Mouse (Mus musculus) kidney, embryonic 15.5 days (tissue): ENCODE measurements around the gene Epc2. TPM values are rescaled to one million over a fixed set of nuclear protein-coding genes. Genes with fewer than 3 reads are reported as not detected.

Experiments
- ATAC-seq: fragments of 200-750 bp; cut with Nextera tagmentation; replicated peaks from 2 replicates; pipeline ENCODE4 v1.8.0; 2017; ENCODE audit warnings: moderate TSS enrichment; ENCODE audit not compliant: low FRiP score
- H3K27ac ChIP-seq: fragments of 300-500 bp; sonication (generic); 2 replicates; pipeline ENCODE4 v1.5.1; 2015; ENCODE audit warnings: mild to moderate bottlenecking, inconsistent platforms
- H3K27me3 ChIP-seq: fragments of 300-500 bp; sonication (generic); 2 replicates; pipeline ENCODE4 v1.6.1; 2015; ENCODE audit warnings: inconsistent platforms
- H3K36me3 ChIP-seq: fragments of 300-500 bp; sonication (generic); 2 replicates; pipeline ENCODE4 v1.6.1; 2015; ENCODE audit warnings: inconsistent platforms
- H3K4me1 ChIP-seq: fragments of 300-500 bp; sonication (generic); 2 replicates; pipeline ENCODE4 v1.6.1; 2015; ENCODE audit warnings: inconsistent platforms
- H3K4me2 ChIP-seq: fragments of 300-500 bp; sonication (generic); 2 replicates; pipeline ENCODE4 v1.6.1; 2015; ENCODE audit warnings: moderate library complexity, mild to moderate bottlenecking, inconsistent platforms
- H3K4me3 ChIP-seq: fragments of 300-500 bp; sonication (generic); replicated peaks from 2 replicates; pipeline ENCODE4 v1.5.1; 2015; ENCODE audit warnings: mild to moderate bottlenecking, inconsistent platforms
- H3K9ac ChIP-seq: fragments of 300-500 bp; sonication (generic); 2 replicates; pipeline ENCODE4 v1.6.1; 2015; ENCODE audit warnings: mild to moderate bottlenecking, inconsistent platforms
- H3K9me3 ChIP-seq: fragments of 300-500 bp; sonication (generic); replicated peaks from 2 replicates; pipeline ENCODE4 v1.6.1; 2016; ENCODE audit warnings: inconsistent platforms
- WGBS: fragments of 180-500 bp; shearing (Covaris S2); methylation state at CpG from one replicate; pipeline ENCODE4 v1.1.7; 2015; ENCODE audit warnings: mixed read lengths; 5-methylcytosine and 5-hydroxymethylcytosine counted together
- polyA plus RNA-seq: library from polyadenylated mRNA; unstranded; fragments of >200 nt; fragmentation: Nextera tagmentation; extraction: Ambion mirVana; gene quantifications from 2 replicates; pipeline ENCODE4 v1.2.1, GENCODE M21; 2015

Gene Epc2
- 6.8 and 7.9 TPM in 2 replicates for polyA plus RNA-seq

DNA sequence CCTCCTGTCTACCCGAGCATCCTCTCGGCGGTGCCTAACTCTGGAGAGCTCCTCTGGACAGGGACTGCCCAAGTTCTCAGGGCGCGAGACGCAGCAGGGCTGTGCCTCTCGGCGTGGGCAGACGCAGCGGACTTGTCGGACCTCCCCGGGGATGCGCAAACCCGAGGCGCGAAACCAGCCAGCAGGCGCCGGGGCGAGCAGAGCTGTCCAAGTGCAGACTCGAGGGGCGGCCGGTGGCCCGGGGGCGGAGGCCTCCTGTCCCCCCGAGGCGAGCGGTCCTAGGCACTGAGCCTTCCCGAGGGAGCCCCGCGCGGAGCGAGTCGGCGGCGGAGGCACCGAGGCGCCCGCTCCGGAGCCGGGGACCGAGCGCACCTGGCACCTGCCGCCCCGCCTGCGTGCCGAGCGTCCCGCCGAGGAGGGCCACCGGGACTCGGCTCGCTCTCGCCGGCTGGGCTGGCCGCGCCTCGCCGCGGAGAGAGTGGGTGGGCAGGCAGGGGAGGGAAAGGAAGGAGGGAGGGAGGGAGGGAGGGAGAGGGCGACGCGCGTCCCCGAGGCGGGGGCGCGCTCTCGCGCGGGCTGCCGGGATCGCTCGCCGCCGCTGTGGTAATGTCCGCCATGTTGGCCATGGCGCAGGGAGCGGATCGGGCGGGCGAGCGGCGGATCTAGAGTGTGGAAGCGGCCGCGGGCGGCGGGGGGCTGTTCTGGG, at the start of gene Epc2:
TSS of gene Epc2 (plus strand) at position 556 of the 706 bp plus-strand sequence.
- peaks cover 21% of the 10 kb centered on the region for H3K4me1 ChIP-seq
- peak within 1 kb of the TSS; percentile 89 for H3K4me3 ChIP-seq
- peak; percentile 89 for ATAC-seq
- H3K9ac ChIP-seq, result peak within 1 kb of the TSS; percentile 89
- under 1% methylated on average over 74 of the region's 88 CpGs for WGBS
- H3K27ac ChIP-seq, result peak within 1 kb of the TSS; percentile 99
- H3K4me2 ChIP-seq, result peak within 1 kb of the TSS; percentile 85
- H3K36me3 ChIP-seq, result no peaks in the 10 kb centered on the region
- peaks cover 5% of the 10 kb centered on the region; the same call in 1 of the 2 replicates for H3K27me3 ChIP-seq
- H3K9me3 ChIP-seq, result no peaks in the 10 kb centered on the region

GRCm38 (mm10) chr2:49405954-49406353, 45.3 kb upstream of the Epc2 start:
- no peaks in the 10 kb centered on the region for H3K4me1 ChIP-seq
- no peak overlapping the region for H3K4me3 ChIP-seq
- no peak overlapping the region for H3K4me2 ChIP-seq
- no peak for ATAC-seq
- H3K36me3 ChIP-seq, result no peaks in the 10 kb centered on the region
- WGBS, result 56% methylated on average over 2 of the region's 2 CpGs
- H3K27me3 ChIP-seq, result no peaks in the 10 kb centered on the region
- no peak overlapping the region for H3K9ac ChIP-seq
- H3K9me3 ChIP-seq, result no peaks in the 10 kb centered on the region
- no peak overlapping the region for H3K27ac ChIP-seq

- no peak overlapping the region for H3K27ac ChIP-seq
- ATAC-seq, result no peak
- no peaks in the 10 kb centered on the region for H3K27me3 ChIP-seq
- H3K4me1 ChIP-seq, result no peaks in the 10 kb centered on the region
- H3K4me2 ChIP-seq, result no peak overlapping the region
- H3K36me3 ChIP-seq, result no peaks in the 10 kb centered on the region
- H3K9me3 ChIP-seq, result no peaks in the 10 kb centered on the region
- WGBS, result 85% methylated on average over 5 of the region's 5 CpGs
- no peak overlapping the region for H3K4me3 ChIP-seq
- H3K9ac ChIP-seq, result no peak overlapping the region
Measured at GRCm38 (mm10) chr2:49411685-49412084, 39.6 kb upstream of the Epc2 start.

GRCm38 (mm10) chr2:49412576-49412975, 38.7 kb upstream of the Epc2 start:
- ATAC-seq, result no peak
- no peaks in the 10 kb centered on the region for H3K4me1 ChIP-seq
- H3K27ac ChIP-seq, result no peak overlapping the region
- H3K4me2 ChIP-seq, result no peak overlapping the region
- 77% methylated on average over 6 of the region's 6 CpGs for WGBS
- H3K36me3 ChIP-seq, result no peaks in the 10 kb centered on the region
- no peaks in the 10 kb centered on the region for H3K27me3 ChIP-seq
- H3K9ac ChIP-seq, result no peak overlapping the region
- no peaks in the 10 kb centered on the region for H3K9me3 ChIP-seq
- H3K4me3 ChIP-seq, result no peak overlapping the region

- no peaks in the 10 kb centered on the region for H3K27me3 ChIP-seq
- no peaks in the 10 kb centered on the region for H3K36me3 ChIP-seq
- H3K9ac ChIP-seq, result no peak overlapping the region
- 62% methylated on average over 3 of the region's 3 CpGs for WGBS
- no peaks in the 10 kb centered on the region for H3K4me1 ChIP-seq
- H3K9me3 ChIP-seq, result no peaks in the 10 kb centered on the region
- H3K4me3 ChIP-seq, result no peak overlapping the region
- H3K27ac ChIP-seq, result no peak overlapping the region
- no peak overlapping the region for H3K4me2 ChIP-seq
- no peak for ATAC-seq
Measured at GRCm38 (mm10) chr2:49415868-49416267, 35.4 kb upstream of the Epc2 start.

DNA sequence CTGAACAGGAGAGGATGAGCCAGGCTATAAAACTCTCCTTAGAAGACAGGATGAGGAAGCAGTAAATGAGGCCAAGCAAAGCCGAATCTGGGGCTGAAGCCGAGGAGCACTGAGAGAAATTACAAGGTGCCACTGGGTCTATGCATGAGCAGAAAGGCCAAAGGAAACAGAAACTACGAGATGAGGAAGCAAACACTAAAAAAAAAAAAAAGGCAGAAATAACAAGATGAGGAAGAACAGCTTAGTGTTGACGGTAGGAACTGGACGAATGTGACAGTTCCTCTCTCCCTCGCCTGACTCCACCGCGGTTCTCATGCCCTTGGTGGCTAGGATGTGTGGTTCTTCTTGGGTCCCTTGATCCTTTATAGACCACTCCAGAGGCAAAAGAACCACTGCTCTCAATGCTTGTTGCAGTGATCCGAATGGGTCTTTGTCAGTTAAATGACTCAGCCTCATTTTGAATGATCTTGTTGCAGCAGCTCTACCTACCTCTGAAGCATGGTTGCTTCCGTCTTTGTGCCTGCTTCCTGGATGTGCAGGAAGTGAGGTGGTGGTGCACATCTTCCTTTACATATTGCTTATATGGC, 34.2 kb upstream of the Epc2 start:
- Histone ChIP-seq H3K4me3 (no peak overlapping the region), H3K27me3 (no peaks in the 10 kb centered on the region), H3K9ac (no peak overlapping the region), H3K4me2 (no peak overlapping the region), H3K9me3 (no peaks in the 10 kb centered on the region), H3K27ac (no peak overlapping the region), H3K4me1 (no peaks in the 10 kb centered on the region), H3K36me3 (no peaks in the 10 kb centered on the region)
- 48% methylated on average over 10 of the region's 10 CpGs for WGBS
- ATAC-seq, result no peak

DNA sequence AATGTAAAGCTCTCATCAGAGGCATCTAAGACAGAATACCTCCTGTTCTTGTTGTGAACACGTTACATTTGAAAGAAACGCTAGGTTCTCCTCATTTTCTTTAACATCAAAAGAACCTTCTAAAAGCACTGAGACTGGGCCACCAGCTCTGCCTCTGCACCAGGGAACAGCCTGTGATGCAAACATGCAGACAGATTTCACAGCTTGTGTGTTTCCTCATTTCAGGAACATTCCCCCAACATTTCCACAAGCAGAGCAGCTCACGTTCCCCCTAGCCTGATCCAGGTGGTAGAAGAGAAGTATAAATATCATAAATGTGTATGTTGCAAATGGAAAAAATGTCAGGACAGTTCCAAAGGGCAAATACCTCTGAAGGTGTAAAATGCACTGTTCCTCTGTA, 30.9 kb upstream of the Epc2 start:
- H3K27ac ChIP-seq, result no peak overlapping the region
- no peaks in the 10 kb centered on the region for H3K9me3 ChIP-seq
- H3K9ac ChIP-seq, result no peak overlapping the region
- no peak for ATAC-seq
- no peak overlapping the region for H3K4me2 ChIP-seq
- H3K4me1 ChIP-seq, result no peaks in the 10 kb centered on the region
- H3K36me3 ChIP-seq, result no peaks in the 10 kb centered on the region
- no peak overlapping the region for H3K4me3 ChIP-seq
- WGBS, result 87% methylated on average over 3 of the region's 3 CpGs
- H3K27me3 ChIP-seq, result no peaks in the 10 kb centered on the region

- Histone ChIP-seq H3K36me3 (no peaks in the 10 kb centered on the region), H3K4me1 (no peaks in the 10 kb centered on the region), H3K4me3 (no peak overlapping the region), H3K4me2 (no peak overlapping the region), H3K9ac (no peak overlapping the region), H3K9me3 (no peaks in the 10 kb centered on the region), H3K27ac (no peak overlapping the region), H3K27me3 (no peaks in the 10 kb centered on the region)
- WGBS, result 51% methylated on average over 2 of the region's 2 CpGs
- ATAC-seq, result no peak
Measured at GRCm38 (mm10) chr2:49423857-49424256, 27.4 kb upstream of the Epc2 start.

DNA sequence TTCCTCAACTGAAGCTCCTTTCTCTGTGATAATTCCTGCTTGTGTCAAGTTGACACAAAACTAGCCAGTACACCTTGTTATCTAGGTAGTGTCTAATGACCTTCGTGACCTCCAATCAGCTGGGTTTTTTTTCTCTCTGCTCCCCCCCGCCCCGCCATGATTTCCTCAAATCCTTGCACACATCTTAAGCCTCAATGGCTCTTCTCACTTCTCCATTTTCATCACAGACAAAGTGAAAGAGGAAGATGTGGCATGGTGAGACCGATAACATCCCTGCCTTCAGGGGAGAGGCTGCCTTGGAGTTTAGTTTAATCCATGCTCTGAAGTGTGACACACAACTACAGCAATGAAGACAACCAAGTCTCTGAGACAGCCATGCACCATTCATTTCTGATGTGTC, 26.5 kb upstream of the Epc2 start:
- Histone ChIP-seq H3K9ac (no peak overlapping the region), H3K27ac (no peak overlapping the region), H3K9me3 (no peaks in the 10 kb centered on the region), H3K27me3 (no peaks in the 10 kb centered on the region), H3K4me2 (no peak overlapping the region), H3K4me3 (no peak overlapping the region), H3K4me1 (no peaks in the 10 kb centered on the region), H3K36me3 (no peaks in the 10 kb centered on the region)
- no peak for ATAC-seq
- 87% methylated on average over 4 of the region's 4 CpGs for WGBS

GRCm38 (mm10) chr2:49426175-49426574, 25.1 kb upstream of the Epc2 start:
- Histone ChIP-seq H3K4me3 (no peak overlapping the region), H3K27me3 (no peaks in the 10 kb centered on the region), H3K4me2 (no peak overlapping the region), H3K36me3 (no peaks in the 10 kb centered on the region), H3K4me1 (no peaks in the 10 kb centered on the region), H3K27ac (no peak overlapping the region), H3K9me3 (no peaks in the 10 kb centered on the region), H3K9ac (no peak overlapping the region)
- ATAC-seq, result 0 out of 2 replicates have a peak, but pooled peaks have one; percentile 58
- 46% methylated on average over 10 of the region's 10 CpGs for WGBS

DNA sequence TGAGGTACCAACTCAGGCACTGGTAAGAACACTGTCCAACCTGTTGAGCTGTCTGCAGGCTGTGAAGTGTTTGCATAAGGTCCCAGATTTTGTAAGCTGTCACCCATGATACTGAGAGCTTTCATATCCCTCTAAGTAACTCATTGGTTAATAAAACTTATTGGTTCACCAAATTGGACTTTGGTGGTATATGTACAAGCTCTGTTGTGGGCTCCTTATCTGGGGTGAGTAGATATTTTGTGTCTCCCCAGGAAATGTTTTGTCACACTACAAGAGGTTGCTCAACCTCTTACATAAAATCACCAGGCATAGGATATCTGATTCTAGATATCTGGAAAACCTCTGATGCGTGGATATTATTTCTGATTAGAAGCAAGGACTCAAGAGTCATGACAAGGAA, 20.3 kb upstream of the Epc2 start:
- ATAC-seq, result no peak
- Histone ChIP-seq H3K9me3 (no peaks in the 10 kb centered on the region), H3K4me1 (no peaks in the 10 kb centered on the region), H3K9ac (no peak overlapping the region), H3K4me3 (no peak overlapping the region), H3K4me2 (no peak overlapping the region), H3K27me3 (no peaks in the 10 kb centered on the region), H3K27ac (no peak overlapping the region), H3K36me3 (no peaks in the 10 kb centered on the region)
- 79% methylated on average over 1 of the region's 1 CpGs for WGBS

- Histone ChIP-seq H3K27me3 (no peaks in the 10 kb centered on the region), H3K4me1 (no peaks in the 10 kb centered on the region), H3K4me2 (no peak overlapping the region), H3K36me3 (no peaks in the 10 kb centered on the region), H3K9ac (no peak overlapping the region), H3K27ac (no peak overlapping the region), H3K9me3 (no peaks in the 10 kb centered on the region), H3K4me3 (no peak overlapping the region)
- no peak for ATAC-seq
- 85% methylated on average over 9 of the region's 9 CpGs for WGBS
Measured at GRCm38 (mm10) chr2:49433211-49433610, 18.1 kb upstream of the Epc2 start.
